Mouse (Mus musculus) leukemia stem cell, adult 10-12 weeks (primary cell): ENCODE measurements around the gene Vmn1r22. TPM values are rescaled to one million over a fixed set of nuclear protein-coding genes. Genes with fewer than 3 reads are reported as not detected.

Source experiments
- polyA plus RNA-seq: library from polyadenylated mRNA; stranded (reverse); fragments of >175 nt; gene quantifications from 2 replicates; pipeline ENCODE4 v1.2.3, GENCODE M21; 2012; ENCODE audit warnings: low replicate concordance

The Vmn1r22 gene
- polyA plus RNA-seq = not detected in 2 replicates

GRCm38 (mm10) chr6:57907928-57908327 is at the start of gene Vmn1r22:
Vmn1r22 (minus strand) TSS chr6:57908028.

GRCm38 (mm10) chr6:57926738-57927137 is 18.9 kb upstream of the Vmn1r22 start, which contains the start of gene Vmn1r23:
Vmn1r23 (minus strand) TSS chr6:57926838.

GRCm38 (mm10) chr6:57850286-57850685 is 57.5 kb downstream of the Vmn1r22 start, which contains the start of gene Vmn1r21:
Vmn1r21 (minus strand) TSS chr6:57850343.

Other genes with a start within 250 kb of the Vmn1r22 start
- 10.8 and 14.5 TPM in 2 replicates for gene Pyurf, start 215.9 kb downstream of the Vmn1r22 start, polyA plus RNA-seq
- 29.2 and 31.0 TPM in 2 replicates for gene Lancl2, start 205.5 kb downstream of the Vmn1r22 start, polyA plus RNA-seq
- gene Vopp1, start 82.9 kb downstream of the Vmn1r22 start, polyA plus RNA-seq = 27.0 and 35.7 TPM in 2 replicates
- gene Vmn1r21, start 57.7 kb downstream of the Vmn1r22 start, polyA plus RNA-seq = not detected in 2 replicates
- gene Vmn1r23, start 18.8 kb upstream of the Vmn1r22 start, polyA plus RNA-seq = not detected in 2 replicates
- gene Vmn1r24, start 53.5 kb upstream of the Vmn1r22 start, polyA plus RNA-seq = not detected in 2 replicates
- gene Vmn1r25, start 72.8 kb upstream of the Vmn1r22 start, polyA plus RNA-seq = not detected in 2 replicates
- 0.05 TPM in 1 of 2 replicates, not detected in the other for gene Vmn1r26, start 107.1 kb upstream of the Vmn1r22 start, polyA plus RNA-seq